Mouse (Mus musculus): Measurements from ENCODE around the gene Ppp1r3a.

- TF ChIP-seq GATA1 (IDR thresholded peaks at IDR 0.05; ENCODE audit: borderline replicate concordance, low read length), result no peak
- TF ChIP-seq FLI1 (IDR thresholded peaks at IDR 0.05; ENCODE audit: low read length), result no peak
Measured at GRCm38 (mm10) chr6:14747000-14747399, 8.1 kb downstream of the Ppp1r3a start.
